Comparison of ENCODE assay signal across 14 mouse cellular contexts in genomic region chr1:136614748-136615440, GRCm38 (mm10).
"Had no signal": no experiment of that assay in that cellular context is flagged by ENCODE, and none has a peak within 500 bp of the region (broad histone marks: within the 10 kb centered on the region; RNA-seq: fewer than 3 reads in every experiment).

No protein-coding gene starts in this region.

- H3K4me2 ChIP-seq: hindbrain, embryonic 15.5 days; limb, embryonic 15.5 days; midbrain, embryonic 11.5 days had no signal

- DNase-seq: kidney, adult 2 months; kidney, postnatal 25 days; retina, postnatal 1 day; right cerebral cortex, postnatal 4 days; spleen, adult 18-20 months; thymus, adult 18-20 months; thymus, postnatal 14 days had no signal

- H3K4me3 ChIP-seq: hindbrain, embryonic 15.5 days; left cerebral cortex, adult 2 months; limb, embryonic 15.5 days; megakaryocyte, embryonic 14.5 days had no signal

- H3K4me1 ChIP-seq: limb, embryonic 15.5 days; megakaryocyte, embryonic 14.5 days had no signal

- H3K36me3 ChIP-seq: hindbrain, embryonic 15.5 days; limb, embryonic 15.5 days had no signal

- H3K9me3 ChIP-seq: hindbrain, embryonic 15.5 days; limb, embryonic 15.5 days; megakaryocyte, embryonic 14.5 days had no signal

- ATAC-seq: intestine, embryonic 16.5 days had no signal

- H3K27ac ChIP-seq: hindbrain, embryonic 15.5 days; left cerebral cortex, adult 2 months; limb, embryonic 15.5 days; macrophage had no signal

- H3K9ac ChIP-seq: hindbrain, embryonic 15.5 days; limb, embryonic 15.5 days had no signal

- H3K27me3 ChIP-seq: hindbrain, embryonic 15.5 days; limb, embryonic 15.5 days had no signal
